Mouse (Mus musculus) NIH3T3 (cell line): ENCODE data around the gene Man1a.
A peak's percentile ranks its signal among the peaks of the same experiment; 100 is the strongest.

Experiments
- DNase-seq: peaks from one replicate; pipeline ENCODE4 v3.0.0-alpha.2; 2012; ENCODE audit warnings: low read depth

Gene Man1a

DNA sequence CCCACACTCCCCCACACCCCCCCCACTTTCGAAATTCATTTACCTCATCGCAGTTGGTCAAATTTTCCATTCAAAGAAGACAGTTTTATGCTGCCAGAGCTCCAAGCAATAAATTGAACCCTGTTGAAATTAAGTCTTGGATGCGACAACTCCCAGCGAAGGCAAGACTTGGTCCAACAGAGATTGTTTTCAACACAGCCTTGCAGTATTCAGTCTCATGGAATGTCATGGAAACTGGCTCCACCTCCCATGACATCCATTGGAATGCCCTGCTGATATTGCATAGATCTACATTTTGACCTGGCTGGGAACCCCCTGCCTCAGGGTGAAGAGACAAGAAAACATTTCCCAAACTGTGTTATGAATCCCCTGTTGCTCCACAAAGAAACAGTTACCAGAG lies at the start of gene Man1a:
TSS of gene Man1a (minus strand) at position 190 of the 400 bp plus-strand sequence.
- peak; percentile 69 for DNase-seq

DNA sequence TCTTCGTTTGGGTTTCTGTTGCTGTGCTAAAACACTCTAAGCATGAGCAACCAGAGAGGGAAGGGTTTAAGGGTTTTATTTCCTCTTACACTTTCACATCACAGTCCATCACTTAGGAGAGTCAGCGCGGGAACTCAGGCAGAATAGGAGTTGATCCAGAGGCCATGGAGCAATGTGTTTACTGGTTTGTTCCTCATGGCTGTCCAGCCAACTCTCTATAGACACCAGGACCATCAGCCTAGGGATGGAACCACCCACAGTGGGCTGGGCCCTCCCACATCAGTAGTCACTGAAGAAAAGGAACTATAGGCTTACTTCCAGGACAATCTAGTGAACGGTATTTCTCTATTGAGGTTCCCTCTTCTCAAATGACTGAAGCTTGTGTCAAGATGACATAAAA lies 45.4 kb upstream of the Man1a start:
- DNase-seq = no peak

DNA sequence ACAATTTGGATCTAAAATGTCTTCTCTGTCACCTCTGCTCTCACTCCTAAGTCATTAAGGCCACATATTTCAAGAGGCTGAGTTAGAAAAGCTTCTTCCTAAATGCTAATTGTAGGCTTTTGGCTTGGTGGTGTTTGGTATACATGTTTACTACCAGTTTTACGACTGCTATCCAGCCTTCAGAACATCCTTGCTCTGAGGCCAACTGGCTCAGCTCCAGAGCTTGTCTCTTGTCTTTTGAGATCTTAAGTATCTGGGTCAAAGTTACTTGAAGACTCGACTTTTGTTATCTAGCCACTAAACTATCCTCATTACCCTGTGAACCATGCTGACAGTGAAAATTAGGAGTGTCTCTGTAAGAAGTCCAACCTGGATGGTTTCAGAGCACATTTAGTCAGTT lies 44.0 kb upstream of the Man1a start:
- DNase-seq = no peak

DNA sequence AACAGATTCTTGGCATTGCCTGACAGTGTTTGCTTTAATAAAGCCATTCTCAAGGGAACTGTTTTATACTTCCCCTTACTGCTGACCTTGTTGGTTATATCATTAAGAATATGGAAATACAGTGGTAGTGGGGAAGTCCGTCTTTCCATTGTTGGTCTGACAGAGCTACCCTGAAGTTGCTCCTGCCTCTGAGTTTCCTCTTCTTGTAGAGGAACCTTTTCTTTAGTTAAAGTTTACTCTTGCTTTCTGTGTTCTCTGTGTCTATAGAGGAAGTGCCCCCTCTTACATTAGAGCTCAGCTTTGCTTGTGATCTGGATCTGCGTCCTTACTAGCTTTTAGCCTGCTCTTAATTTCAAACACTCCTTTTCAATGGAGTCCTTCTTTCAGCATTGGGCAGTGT lies 42.9 kb upstream of the Man1a start:
- no peak for DNase-seq

DNA sequence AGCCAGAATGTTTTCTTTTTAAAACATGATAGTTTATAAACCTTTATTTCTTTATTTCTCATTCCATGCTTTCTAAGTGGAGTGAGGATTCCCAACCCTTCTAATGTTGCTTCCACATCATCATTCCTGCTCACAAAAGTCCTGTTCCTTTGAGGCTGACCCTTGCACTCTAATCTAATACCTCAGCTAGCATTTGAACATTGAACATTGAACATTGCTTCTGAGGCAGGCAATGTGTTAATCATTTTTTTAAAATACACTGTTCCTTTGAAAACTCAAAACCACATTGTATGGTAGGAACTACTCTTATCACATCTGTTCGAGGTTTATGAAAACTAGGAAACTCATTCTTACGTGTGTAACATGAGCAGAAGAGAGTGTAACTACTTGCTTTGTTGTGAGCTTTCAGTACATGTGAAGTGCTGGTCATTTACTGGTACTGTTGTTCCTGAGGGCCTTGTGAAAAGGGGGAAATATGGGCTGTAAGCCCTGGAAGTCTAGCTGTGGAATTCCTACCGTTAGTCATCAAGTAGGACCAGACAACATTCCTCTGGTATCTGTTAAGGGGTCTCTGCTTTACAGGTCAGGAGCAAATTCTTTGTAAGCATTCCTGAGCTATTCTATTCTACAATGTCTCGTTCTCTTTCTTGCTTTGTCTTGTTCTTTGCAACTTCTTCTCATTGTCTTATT lies 42.0 kb upstream of the Man1a start:
- peak; percentile 4 for DNase-seq

DNA sequence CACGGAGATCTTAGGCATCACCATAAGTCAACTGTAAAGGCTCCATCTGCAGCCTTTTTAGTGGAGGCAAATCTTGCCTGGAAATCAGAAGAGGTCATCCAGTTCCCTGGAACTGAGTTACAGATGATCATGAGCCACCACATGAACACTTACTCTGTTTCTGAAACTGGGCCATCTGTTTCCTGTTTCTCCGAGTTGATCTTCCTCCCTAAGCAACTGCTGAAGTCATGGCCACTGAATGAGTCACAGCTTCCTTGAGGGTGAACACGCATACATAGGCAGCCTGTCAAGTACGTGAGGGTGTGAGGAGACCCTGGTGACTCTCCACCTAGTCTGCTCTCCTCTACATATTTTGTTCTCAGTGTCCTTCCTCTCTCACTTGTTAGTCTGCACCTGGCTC lies 41.4 kb upstream of the Man1a start:
- DNase-seq = peak; percentile 72

DNA sequence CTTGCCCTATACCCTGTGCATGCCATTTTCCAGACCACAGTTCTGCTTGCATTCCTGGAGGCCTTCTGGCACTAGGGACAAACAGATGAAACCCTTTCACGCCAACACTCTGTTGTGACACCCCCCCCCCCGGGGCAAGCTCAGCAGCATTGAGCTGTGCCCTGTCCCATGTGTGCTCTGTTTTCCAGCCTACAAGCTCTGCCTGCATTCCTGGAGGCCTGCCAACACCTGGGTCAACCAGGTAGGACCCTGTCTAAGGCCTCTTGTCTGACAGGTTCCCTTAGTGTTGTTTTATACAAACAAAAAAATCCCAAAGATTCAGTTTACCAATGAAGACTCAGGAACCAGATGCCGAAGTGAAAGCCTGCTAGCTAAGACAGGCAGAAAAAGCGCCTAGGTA lies 27.3 kb upstream of the Man1a start:
- DNase-seq = no peak

DNA sequence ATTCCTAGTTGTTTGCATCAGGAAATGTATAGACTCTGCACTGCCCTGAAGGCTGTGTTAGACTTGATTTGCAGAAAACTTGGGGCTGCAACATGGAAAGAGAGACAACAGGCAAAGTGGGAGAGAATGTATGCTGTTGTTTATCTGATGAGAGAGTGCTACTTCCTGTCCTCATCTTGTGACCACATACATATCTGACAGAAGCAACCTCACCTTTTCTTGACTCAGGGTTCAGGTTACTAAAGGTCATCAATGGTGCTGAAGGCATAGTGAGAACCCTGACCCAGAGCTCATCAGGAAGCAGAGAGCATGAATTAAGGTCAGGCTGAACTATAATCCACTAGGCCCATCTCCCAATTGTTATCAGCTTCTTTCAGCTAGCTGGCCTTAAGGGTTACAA lies 15.7 kb upstream of the Man1a start:
- no peak for DNase-seq

DNA sequence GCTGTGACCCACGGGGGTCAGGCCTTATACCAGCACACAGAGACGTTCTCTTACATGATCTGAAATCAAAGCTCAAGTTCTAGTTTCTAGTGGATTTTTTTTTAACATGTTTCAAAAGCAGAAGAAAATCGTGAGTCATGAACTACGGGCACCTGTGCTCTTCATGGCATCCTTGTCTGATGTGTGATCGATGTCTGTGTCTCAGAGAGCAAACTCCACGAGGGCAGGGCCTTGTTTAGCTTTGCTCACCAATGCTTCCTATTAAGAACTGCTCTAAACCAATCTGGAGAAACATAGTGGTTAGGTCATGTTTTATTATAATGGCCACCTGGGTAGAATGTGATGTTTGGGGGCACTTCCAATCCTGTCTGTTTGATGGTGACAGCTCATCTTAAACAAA lies 13.5 kb upstream of the Man1a start:
- no peak for DNase-seq

DNA sequence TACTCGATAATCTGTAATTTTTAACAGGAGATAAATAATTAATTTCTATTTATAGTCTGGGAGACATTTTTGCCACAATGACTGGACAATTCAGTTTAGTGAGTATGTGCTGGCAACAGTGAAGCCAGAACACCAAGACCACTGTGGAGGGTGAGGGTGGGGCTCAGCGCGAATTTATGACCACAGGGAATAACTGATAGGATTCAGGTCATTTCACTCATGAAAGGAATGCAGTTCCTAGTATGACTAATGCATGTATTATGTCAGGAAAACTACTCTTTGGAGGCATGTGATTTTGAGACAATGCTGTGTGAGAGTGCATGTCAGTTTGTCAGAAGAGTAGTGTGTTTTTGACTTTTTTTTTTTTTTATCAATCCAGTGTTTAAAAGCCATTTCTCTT lies 10.9 kb upstream of the Man1a start:
- peak; percentile 51 for DNase-seq

DNA sequence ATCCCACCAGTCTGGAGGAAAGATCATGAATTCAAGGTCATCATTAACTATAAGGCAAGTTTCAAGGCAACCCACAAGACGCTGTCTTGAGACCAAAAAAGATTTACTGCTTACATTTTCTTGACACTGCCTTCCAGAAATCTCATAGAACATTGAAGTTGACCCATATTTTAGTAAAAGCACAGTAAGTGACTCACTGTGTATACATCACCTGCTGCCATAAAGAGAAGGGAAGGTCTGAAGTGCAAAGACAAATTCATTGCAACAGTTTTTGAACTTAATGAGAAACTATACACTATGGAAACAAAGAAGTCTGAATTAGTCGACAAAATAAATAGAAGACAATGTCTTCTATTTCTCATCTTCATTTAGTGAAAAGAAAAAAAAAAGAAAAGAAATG lies 8.7 kb upstream of the Man1a start:
- no peak for DNase-seq

DNA sequence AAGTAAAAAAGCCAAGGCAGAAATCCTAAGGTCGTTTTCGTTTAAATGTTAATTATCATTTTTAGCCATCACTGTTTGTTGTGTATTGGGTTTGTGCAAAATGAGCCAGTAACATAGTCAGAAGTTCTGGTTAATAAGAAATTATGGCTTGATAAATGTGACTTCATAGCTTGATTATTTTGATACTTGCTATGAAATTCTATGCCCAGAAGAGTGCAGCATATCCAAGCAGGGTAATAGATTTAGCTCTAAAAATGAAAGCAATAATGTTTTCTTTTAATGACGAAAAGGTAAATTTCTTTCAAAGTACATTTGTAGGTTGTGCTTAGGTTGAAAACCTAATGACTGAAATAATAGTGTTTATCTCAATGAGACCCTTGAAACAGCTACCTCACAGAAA lies 596 bp upstream of the Man1a start:
- peak; percentile 55 for DNase-seq

DNA sequence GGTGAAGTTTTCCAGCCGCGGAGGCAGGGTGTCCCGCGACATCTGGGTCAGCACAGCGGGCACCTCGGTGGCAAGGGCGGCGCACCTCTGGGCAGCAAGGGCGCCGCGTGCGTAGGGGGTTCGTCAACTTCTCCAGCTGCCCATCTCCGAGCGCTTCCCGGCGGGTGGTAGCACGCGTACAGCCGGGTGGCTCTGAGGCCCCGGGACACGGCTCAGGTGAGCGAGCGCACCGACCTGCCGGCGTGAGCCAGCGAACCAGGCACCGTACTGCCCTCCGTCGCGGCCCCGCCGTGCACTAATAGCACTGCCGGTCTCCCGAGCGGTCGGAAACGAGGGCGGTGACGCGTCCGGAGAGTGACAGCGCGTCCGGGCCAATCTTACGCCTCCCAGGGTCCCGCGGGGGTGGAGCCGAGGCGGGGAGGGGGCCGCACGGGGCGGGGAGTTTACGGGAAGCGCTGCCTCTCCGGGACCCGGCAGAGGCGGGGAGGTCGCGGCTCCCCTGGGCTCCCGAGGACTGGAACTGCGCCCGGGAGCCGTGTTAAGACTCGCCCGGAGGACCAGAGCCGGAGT lies 883 bp downstream of the Man1a start:
- peak; percentile 95 for DNase-seq

DNA sequence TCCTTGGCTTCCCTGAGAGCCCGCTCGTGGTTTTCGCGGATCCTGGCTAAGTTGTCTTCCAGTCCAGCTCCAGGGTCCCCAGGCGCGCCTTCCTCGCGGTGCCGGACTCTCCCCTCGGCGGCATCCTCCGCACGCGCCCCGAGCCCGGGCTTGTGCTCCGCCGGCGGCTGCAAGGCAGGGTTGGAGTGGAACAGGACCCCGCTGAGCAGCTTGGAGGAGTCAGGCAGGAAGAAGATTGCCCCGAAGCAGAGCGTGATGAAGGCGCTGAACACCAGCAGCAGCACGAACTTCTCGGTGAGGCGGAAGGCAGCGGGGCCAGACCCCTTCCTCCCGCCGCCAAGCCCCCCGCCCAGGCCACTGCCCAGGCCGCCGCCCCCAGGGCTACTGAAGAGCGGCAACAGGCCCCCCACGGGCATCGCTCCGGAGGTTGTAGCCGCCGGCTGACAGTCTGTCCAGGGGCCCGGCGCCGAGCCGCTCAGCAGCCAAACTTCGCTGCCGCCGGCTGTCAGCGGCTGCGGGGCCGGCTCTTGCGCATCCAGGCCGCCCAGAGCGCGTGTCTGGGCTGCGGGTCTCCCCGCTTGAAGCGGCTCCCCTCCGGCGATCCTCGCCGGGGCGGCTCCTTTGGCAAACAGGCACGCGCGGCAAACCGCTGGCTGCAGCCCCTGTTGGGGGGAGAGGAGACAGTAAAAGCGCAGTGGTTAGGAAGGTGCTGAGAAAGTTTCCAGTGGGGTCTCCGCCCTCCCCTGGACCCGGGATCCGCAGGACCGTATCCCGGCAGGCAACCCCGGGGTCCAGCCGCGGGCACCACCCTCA lies 1.6 kb downstream of the Man1a start:
- peak; percentile 65 for DNase-seq

DNA sequence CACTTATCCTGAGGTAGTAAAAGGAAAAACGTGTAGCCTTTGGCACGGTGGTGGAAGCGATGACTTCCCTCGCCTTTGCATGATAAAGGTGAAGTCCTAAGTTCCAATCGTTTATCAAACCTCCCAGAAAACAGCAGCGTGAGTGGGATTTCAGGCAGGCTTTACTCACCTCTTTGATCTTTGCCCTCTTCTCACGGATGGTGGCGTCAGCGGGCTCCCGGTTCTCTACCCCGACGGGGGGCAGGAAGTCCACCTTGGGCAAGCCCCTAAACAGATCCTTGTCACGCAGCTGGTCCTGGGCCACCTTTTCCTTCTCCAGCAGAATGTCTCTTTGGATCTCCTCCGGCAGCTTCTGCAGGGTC lies 2.2 kb downstream of the Man1a start:
- DNase-seq = peak; percentile 23

DNA sequence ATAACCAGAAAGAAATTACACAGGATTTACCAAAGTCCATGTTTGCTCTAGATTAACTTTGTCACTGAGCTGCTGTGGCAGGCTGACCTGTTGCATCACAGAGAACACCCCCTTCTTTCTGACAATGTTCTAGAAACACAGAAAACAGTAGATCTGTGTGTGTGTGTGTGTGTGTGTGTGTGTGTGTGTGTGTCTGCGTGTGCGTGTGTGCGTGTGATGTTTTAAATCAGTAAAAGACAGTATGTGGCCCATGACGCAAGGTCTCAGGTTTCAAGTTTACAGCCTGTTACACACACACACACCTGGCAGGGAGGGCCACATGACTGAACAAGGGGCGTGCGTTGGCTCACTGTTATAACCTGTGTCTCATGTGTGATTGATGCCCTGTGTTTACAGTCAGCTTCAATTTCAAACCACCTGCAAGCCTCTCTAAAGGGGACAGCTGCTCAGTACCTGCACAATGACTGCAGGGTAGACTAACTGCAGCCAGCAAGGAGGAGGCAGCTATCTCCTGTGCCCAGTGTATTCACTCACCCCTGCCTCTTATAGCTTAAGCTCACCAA lies 2.7 kb downstream of the Man1a start:
- DNase-seq = peak; percentile 11

DNA sequence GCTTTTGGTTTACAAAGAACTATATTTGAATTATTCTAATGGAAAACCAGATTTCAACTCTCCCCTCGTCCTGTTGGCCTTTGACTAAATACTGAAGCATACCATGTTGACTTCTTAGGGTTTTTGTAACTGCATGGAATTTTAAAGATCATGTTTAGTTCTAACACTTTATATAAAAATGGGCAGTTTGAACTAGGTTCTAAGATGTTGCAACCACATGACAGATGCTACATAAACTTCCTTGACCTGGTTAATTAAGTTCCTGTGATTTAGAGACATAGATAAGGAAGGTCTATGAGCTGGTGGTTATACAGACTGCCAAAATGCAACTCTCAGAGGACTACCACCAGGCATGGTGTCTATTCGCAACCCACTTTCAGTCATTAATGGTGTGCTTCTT lies 4.1 kb downstream of the Man1a start:
- DNase-seq = no peak

DNA sequence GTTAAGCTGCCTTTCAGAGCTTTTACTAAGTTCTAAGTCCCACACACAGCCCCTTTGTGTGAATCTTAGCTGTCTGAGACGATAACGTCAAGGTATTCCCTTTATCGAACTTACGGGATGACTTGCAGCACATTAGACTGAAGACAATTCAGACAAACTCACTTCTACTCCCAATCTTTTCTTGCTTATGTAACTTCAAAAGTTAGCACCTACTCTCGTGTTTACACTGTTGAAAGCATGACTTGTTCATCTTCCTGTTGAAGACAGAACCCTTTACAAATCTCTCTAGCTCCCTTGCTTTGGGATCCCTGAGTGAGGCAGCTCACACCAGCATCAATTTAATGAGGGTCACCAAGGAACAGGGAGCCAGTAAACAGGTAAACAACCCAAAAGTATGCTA lies 5.9 kb downstream of the Man1a start:
- DNase-seq = no peak

DNA sequence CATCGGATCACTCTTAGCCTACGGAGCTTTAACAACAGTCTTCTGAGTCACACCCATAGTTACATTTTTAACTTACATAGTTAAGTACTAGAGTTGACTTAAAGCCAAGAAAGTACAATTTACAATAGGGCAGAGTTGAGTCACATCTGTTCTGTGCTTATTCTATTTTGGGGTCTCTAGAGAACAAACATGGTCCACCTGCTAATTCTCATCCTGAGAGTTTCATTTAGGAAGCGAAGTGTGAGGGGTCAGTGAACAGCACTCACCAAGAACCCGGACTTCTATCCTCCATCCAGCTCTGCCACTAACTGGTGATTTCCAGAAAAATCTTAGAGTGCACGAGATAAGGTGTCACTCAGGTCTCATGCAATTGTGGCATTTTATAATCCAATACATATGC lies 7.0 kb downstream of the Man1a start:
- DNase-seq = no peak

DNA sequence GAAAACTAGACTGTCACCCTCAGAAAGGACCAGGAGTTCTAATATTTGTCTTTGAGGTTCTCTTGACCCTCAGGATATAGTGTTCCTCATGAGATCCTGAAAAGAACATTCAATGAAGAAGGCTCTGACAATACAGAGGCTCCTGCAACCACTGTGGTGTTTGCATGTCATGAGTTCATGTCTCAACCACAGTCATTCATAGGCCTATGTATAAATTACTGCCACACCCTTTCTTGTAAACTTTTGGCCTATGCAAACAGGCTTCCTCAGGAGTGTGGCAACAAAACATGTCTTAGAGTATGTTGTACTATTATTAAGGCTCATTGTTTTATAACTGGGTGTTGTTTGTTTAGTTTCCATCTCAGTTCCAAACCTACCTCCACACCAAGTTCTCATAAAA lies 9.7 kb downstream of the Man1a start:
- no peak for DNase-seq

DNA sequence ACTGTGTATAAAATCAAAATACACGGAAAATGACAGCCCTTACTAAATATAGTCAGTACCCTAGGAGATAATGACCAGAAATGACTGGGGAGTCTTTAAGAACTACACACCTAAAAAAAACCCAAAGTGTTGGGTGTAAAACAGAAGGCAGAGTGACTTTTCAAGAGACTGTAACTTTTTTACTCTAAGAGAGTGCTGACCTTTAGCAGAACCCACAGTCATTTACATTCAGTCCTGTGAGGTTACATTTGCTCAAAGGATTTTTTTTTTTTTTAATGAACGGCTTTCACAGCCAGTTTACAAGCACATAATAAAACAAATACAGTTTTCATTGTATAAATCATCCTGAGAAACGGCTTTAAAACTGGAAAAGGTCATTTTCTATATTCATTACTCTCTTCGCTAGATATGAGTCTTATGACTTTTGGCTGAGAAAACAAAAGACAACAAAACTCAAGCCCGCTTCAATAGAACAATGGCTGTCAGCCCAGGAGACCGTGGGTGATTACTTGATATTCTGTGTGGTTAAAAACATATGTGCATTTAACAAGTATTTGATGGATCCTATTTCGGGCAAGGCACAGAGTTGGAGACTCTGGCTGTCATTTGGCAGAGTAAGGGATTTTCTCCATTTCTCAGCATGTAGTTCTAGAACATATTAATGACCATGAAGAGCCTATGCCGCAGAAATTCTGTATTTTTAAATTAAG lies 12.7 kb downstream of the Man1a start:
- DNase-seq = peak; percentile 55

DNA sequence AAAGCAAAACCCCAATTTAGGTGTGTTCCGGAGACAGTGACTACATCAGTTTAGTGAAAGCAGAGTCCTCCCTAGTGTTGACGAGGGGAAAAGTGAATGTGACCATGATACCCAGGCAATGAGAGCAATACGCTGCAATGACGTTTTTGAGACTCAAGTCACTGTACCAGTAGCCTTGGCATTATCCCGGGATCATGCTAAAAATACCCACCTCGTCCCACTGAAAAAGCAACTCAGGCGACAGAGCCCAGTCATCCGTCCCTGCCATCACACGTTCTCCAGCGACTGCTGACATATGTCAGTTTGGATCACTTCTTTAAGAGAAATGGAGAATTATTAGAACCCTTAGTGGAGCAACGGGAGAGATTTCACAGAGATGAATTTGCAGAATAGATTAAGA lies 13.6 kb downstream of the Man1a start:
- DNase-seq = no peak

DNA sequence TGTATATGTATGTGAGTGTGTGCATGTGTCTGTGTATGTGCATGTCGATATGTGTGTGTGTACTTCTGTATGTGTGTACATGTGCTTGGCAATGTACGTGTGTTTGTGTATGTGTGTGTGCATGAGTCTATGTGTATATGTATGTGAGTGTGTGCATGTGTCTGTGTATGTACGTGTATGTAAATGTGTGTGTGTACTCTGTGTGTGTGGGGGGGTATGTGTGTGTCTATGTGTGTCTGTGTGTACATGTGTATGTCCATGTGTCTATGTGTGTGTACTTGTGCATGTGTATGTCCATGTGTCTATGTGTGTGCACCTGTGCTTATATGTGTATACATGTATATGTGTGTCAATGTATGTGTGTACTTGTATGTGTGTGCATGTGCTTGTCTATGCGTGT lies 15.2 kb downstream of the Man1a start:
- no peak for DNase-seq
